Mouse (Mus musculus) forebrain, embryonic 15.5 days (tissue): ENCODE results near the gene Aldh3b3. TPM values are rescaled to one million over a fixed set of nuclear protein-coding genes. Genes with fewer than 3 reads are reported as not detected.

Experiments used
- ATAC-seq: fragments of 200-750 bp; cut with Nextera tagmentation; replicated peaks from 2 replicates; pipeline ENCODE4 v1.8.0; 2017; ENCODE audit warnings: mild to moderate bottlenecking, moderate TSS enrichment, moderate library complexity
- H3K27ac ChIP-seq: fragments of 300-500 bp; sonication (generic); replicated peaks from 2 replicates; pipeline ENCODE4 v1.5.1; 2015; ENCODE audit warnings: mild to moderate bottlenecking, inconsistent platforms
- H3K27me3 ChIP-seq: fragments of 300-500 bp; sonication (generic); 2 replicates; pipeline ENCODE4 v1.6.1; 2015; ENCODE audit warnings: inconsistent platforms
- H3K36me3 ChIP-seq: fragments of 300-500 bp; sonication (generic); 2 replicates; pipeline ENCODE4 v1.6.1; 2015; ENCODE audit warnings: mild to moderate bottlenecking, inconsistent platforms
- H3K4me1 ChIP-seq: fragments of 300-500 bp; sonication (generic); 2 replicates; pipeline ENCODE4 v1.6.1; 2015; ENCODE audit warnings: inconsistent platforms
- H3K4me2 ChIP-seq: fragments of 300-500 bp; sonication (generic); replicated peaks from 2 replicates; pipeline ENCODE4 v1.6.1; 2015; ENCODE audit warnings: mild to moderate bottlenecking, inconsistent platforms
- H3K4me3 ChIP-seq: fragments of 300-500 bp; sonication (generic); 2 replicates; pipeline ENCODE4 v1.5.1; 2015; ENCODE audit warnings: mild to moderate bottlenecking, inconsistent platforms
- H3K9ac ChIP-seq: fragments of 300-500 bp; sonication (generic); replicated peaks from 2 replicates; pipeline ENCODE4 v1.6.1; 2015; ENCODE audit warnings: mild to moderate bottlenecking, inconsistent platforms
- H3K9me3 ChIP-seq: fragments of 300-500 bp; sonication (generic); 2 replicates; pipeline ENCODE4 v1.6.1; 2016; ENCODE audit warnings: inconsistent platforms
- WGBS: fragments of 180-500 bp; shearing (Covaris S2); methylation state at CpG from one replicate; pipeline ENCODE4 v1.1.7; 2015; ENCODE audit warnings: mixed read lengths; 5-methylcytosine and 5-hydroxymethylcytosine counted together
- polyA plus RNA-seq: library from polyadenylated mRNA; unstranded; fragments of >200 nt; fragmentation: Nextera tagmentation; extraction: Ambion mirVana; gene quantifications from 2 replicates; pipeline ENCODE4 v1.2.1, GENCODE M21; 2015

Aldh3b3 gene
- polyA plus RNA-seq, 1 experiment from 2014 or later = not detected

- Histone ChIP-seq H3K36me3 (no peaks in the 10 kb centered on the region), H3K27me3 (no peaks in the 10 kb centered on the region), H3K4me1 (0 out of 2 replicates have a peak, but pooled peaks cover under 1% of the 10 kb centered on the region), H3K9ac (no peak overlapping the region), H3K4me2 (no peak overlapping the region), H3K27ac (no peak overlapping the region), H3K9me3 (no peaks in the 10 kb centered on the region), H3K4me3 (no peak overlapping the region)
- ATAC-seq = no peak
- WGBS = 37% methylated on average over 8 of the region's 8 CpGs
Measured at GRCm38 (mm10) chr19:3985261-3985681, 26.8 kb downstream of the Aldh3b3 start.

- Histone ChIP-seq H3K27ac (no peak within 1 kb of the TSS), H3K27me3 (no peaks in the 10 kb centered on the region), H3K9ac (no peak within 1 kb of the TSS), H3K4me1 (no peaks in the 10 kb centered on the region), H3K4me2 (no peak within 1 kb of the TSS), H3K36me3 (no peaks in the 10 kb centered on the region), H3K9me3 (no peaks in the 10 kb centered on the region), H3K4me3 (no peak within 1 kb of the TSS)
- ATAC-seq = no peak
- 13% methylated on average over 8 of the region's 8 CpGs for WGBS
Measured at GRCm38 (mm10) chr19:3986334-3986733, 27.9 kb downstream of the Aldh3b3 start, which contains the start of gene Acy3. TSS of gene Acy3 (plus strand) at chr19:3986570.

GRCm38 (mm10) chr19:3988066-3988465, 29.6 kb downstream of the Aldh3b3 start:
- Histone ChIP-seq H3K4me1 (no peaks in the 10 kb centered on the region), H3K9ac (no peak overlapping the region), H3K27me3 (no peaks in the 10 kb centered on the region), H3K9me3 (no peaks in the 10 kb centered on the region), H3K4me2 (no peak overlapping the region), H3K4me3 (no peak overlapping the region), H3K27ac (no peak overlapping the region), H3K36me3 (no peaks in the 10 kb centered on the region)
- 89% methylated on average over 14 of the region's 14 CpGs for WGBS
- no peak for ATAC-seq

- no peaks in the 10 kb centered on the region for H3K27me3 ChIP-seq
- no peak overlapping the region for H3K9ac ChIP-seq
- no peaks in the 10 kb centered on the region for H3K4me1 ChIP-seq
- no peak for ATAC-seq
- H3K36me3 ChIP-seq = no peaks in the 10 kb centered on the region
- H3K4me2 ChIP-seq = no peak overlapping the region
- 95% methylated on average over 4 of the region's 4 CpGs for WGBS
- no peaks in the 10 kb centered on the region for H3K9me3 ChIP-seq
- no peak overlapping the region for H3K27ac ChIP-seq
- H3K4me3 ChIP-seq = no peak overlapping the region
Measured at GRCm38 (mm10) chr19:3988750-3989149, 30.3 kb downstream of the Aldh3b3 start.

GRCm38 (mm10) chr19:3990804-3991203, 32.4 kb downstream of the Aldh3b3 start:
- no peak overlapping the region for H3K4me3 ChIP-seq
- 70% methylated on average over 6 of the region's 6 CpGs for WGBS
- H3K9ac ChIP-seq = no peak overlapping the region
- H3K4me2 ChIP-seq = no peak overlapping the region
- no peaks in the 10 kb centered on the region for H3K4me1 ChIP-seq
- H3K36me3 ChIP-seq = no peaks in the 10 kb centered on the region
- no peak overlapping the region for H3K27ac ChIP-seq
- no peak for ATAC-seq
- H3K27me3 ChIP-seq = no peaks in the 10 kb centered on the region; the same call in 1 of the 2 replicates
- H3K9me3 ChIP-seq = no peaks in the 10 kb centered on the region

GRCm38 (mm10) chr19:3991562-3991961, 33.1 kb downstream of the Aldh3b3 start:
- Histone ChIP-seq H3K4me2 (no peak overlapping the region), H3K9ac (no peak overlapping the region), H3K27me3 (no peaks in the 10 kb centered on the region; the same call in 1 of the 2 replicates), H3K4me3 (no peak overlapping the region), H3K4me1 (no peaks in the 10 kb centered on the region), H3K9me3 (no peaks in the 10 kb centered on the region), H3K36me3 (no peaks in the 10 kb centered on the region), H3K27ac (no peak overlapping the region)
- no peak for ATAC-seq
- WGBS = 96% methylated on average over 3 of the region's 3 CpGs

GRCm38 (mm10) chr19:3991966-3992365, 33.5 kb downstream of the Aldh3b3 start:
- Histone ChIP-seq H3K27ac (no peak overlapping the region), H3K4me1 (no peaks in the 10 kb centered on the region), H3K9me3 (no peaks in the 10 kb centered on the region), H3K27me3 (no peaks in the 10 kb centered on the region; the same call in 1 of the 2 replicates), H3K9ac (no peak overlapping the region), H3K4me2 (no peak overlapping the region), H3K4me3 (no peak overlapping the region), H3K36me3 (no peaks in the 10 kb centered on the region)
- WGBS = 84% methylated on average over 3 of the region's 3 CpGs
- no peak for ATAC-seq

- H3K36me3 ChIP-seq = no peaks in the 10 kb centered on the region
- no peaks in the 10 kb centered on the region; the same call in 1 of the 2 replicates for H3K27me3 ChIP-seq
- WGBS = 51% methylated on average over 5 of the region's 5 CpGs
- H3K9ac ChIP-seq = no peak within 1 kb of the TSS
- no peaks in the 10 kb centered on the region for H3K9me3 ChIP-seq
- no peak within 1 kb of the TSS for H3K27ac ChIP-seq
- no peaks in the 10 kb centered on the region for H3K4me1 ChIP-seq
- no peak for ATAC-seq
- H3K4me2 ChIP-seq = no peak within 1 kb of the TSS
- no peak within 1 kb of the TSS for H3K4me3 ChIP-seq
Measured at GRCm38 (mm10) chr19:3992416-3992815, 34.0 kb downstream of the Aldh3b3 start, which contains the start of gene Tbx10. TSS of gene Tbx10 (plus strand) at chr19:3992752.

- Histone ChIP-seq H3K4me3 (no peak overlapping the region), H3K4me2 (no peak overlapping the region), H3K4me1 (peaks cover 6% of the 10 kb centered on the region), H3K9ac (no peak overlapping the region), H3K36me3 (no peaks in the 10 kb centered on the region), H3K9me3 (no peaks in the 10 kb centered on the region), H3K27ac (no peak overlapping the region), H3K27me3 (no peaks in the 10 kb centered on the region; the same call in 1 of the 2 replicates)
- ATAC-seq = no peak
- 74% methylated on average over 6 of the region's 6 CpGs for WGBS
Measured at GRCm38 (mm10) chr19:3994932-3995331, 36.5 kb downstream of the Aldh3b3 start.

GRCm38 (mm10) chr19:3995505-3995904, 37.1 kb downstream of the Aldh3b3 start:
- Histone ChIP-seq H3K9me3 (no peaks in the 10 kb centered on the region), H3K4me2 (no peak overlapping the region), H3K9ac (no peak overlapping the region), H3K27me3 (no peaks in the 10 kb centered on the region; the same call in 1 of the 2 replicates), H3K4me1 (peaks cover 7% of the 10 kb centered on the region), H3K4me3 (no peak overlapping the region), H3K27ac (no peak overlapping the region), H3K36me3 (no peaks in the 10 kb centered on the region)
- ATAC-seq = no peak
- WGBS = 89% methylated on average over 3 of the region's 3 CpGs

- H3K27ac ChIP-seq = no peak overlapping the region
- WGBS = 70% methylated on average over 7 of the region's 7 CpGs
- no peak for ATAC-seq
- H3K9ac ChIP-seq = no peak overlapping the region
- H3K36me3 ChIP-seq = no peaks in the 10 kb centered on the region
- H3K27me3 ChIP-seq = no peaks in the 10 kb centered on the region; the same call in 1 of the 2 replicates
- no peak overlapping the region for H3K4me2 ChIP-seq
- no peak overlapping the region for H3K4me3 ChIP-seq
- H3K9me3 ChIP-seq = no peaks in the 10 kb centered on the region
- peaks cover 10% of the 10 kb centered on the region for H3K4me1 ChIP-seq
Measured at GRCm38 (mm10) chr19:3996106-3996505, 37.7 kb downstream of the Aldh3b3 start.

- H3K4me3 ChIP-seq = no peak overlapping the region
- 84% methylated on average over 8 of the region's 8 CpGs for WGBS
- no peaks in the 10 kb centered on the region for H3K36me3 ChIP-seq
- peaks cover 15% of the 10 kb centered on the region for H3K4me1 ChIP-seq
- H3K27me3 ChIP-seq = no peaks in the 10 kb centered on the region; the same call in 1 of the 2 replicates
- no peak overlapping the region for H3K27ac ChIP-seq
- no peak for ATAC-seq
- H3K9ac ChIP-seq = no peak overlapping the region
- H3K9me3 ChIP-seq = no peaks in the 10 kb centered on the region
- H3K4me2 ChIP-seq = no peak overlapping the region
Measured at GRCm38 (mm10) chr19:3996747-3997146, 38.3 kb downstream of the Aldh3b3 start.

- no peak overlapping the region for H3K27ac ChIP-seq
- no peak overlapping the region for H3K4me2 ChIP-seq
- H3K9ac ChIP-seq = no peak overlapping the region
- WGBS = 65% methylated on average over 8 of the region's 8 CpGs
- peaks cover 15% of the 10 kb centered on the region for H3K4me1 ChIP-seq
- H3K36me3 ChIP-seq = no peaks in the 10 kb centered on the region
- no peak overlapping the region for H3K4me3 ChIP-seq
- H3K9me3 ChIP-seq = no peaks in the 10 kb centered on the region
- H3K27me3 ChIP-seq = no peaks in the 10 kb centered on the region; the same call in 1 of the 2 replicates
- ATAC-seq = no peak
Measured at GRCm38 (mm10) chr19:3997231-3997630, 38.8 kb downstream of the Aldh3b3 start.
